Mouse (Mus musculus) small intestine, adult 2 months (tissue): ENCODE data around the gene L3mbtl2.

Source experiments
- CTCF ChIP-seq: fragments of 200-500 bp; IDR thresholded peaks from 2 replicates; pipeline ENCODE4 v1.5.1; 2012; ENCODE audit warnings: low read depth, mild to moderate bottlenecking, control low read depth, inconsistent platforms, low read length, moderate library complexity, mixed read lengths; ENCODE audit not compliant: insufficient replicate concordance, insufficient read length; ENCODE audit errors: extremely low read depth
- POLR2A ChIP-seq: fragments of 200-500 bp; IDR thresholded peaks from 2 replicates; pipeline ENCODE4 v1.6.1; 2012; ENCODE audit warnings: low read depth, mild to moderate bottlenecking, control low read depth, inconsistent platforms, low read length, moderate library complexity

GRCm38 (mm10) chr15:81709686-81710085 lies 46.0 kb downstream of the L3mbtl2 start:
- TF ChIP-seq CTCF (no peak), POLR2A (no peak)
